Mouse (Mus musculus): ENCODE results near the gene Limch1. TPM values are rescaled to one million over a fixed set of nuclear protein-coding genes. Genes with fewer than 3 reads are reported as not detected.

Gene Limch1
- total and polyA plus RNA-seq, 2 experiments: 0.13 to 0.55 TPM

DNA sequence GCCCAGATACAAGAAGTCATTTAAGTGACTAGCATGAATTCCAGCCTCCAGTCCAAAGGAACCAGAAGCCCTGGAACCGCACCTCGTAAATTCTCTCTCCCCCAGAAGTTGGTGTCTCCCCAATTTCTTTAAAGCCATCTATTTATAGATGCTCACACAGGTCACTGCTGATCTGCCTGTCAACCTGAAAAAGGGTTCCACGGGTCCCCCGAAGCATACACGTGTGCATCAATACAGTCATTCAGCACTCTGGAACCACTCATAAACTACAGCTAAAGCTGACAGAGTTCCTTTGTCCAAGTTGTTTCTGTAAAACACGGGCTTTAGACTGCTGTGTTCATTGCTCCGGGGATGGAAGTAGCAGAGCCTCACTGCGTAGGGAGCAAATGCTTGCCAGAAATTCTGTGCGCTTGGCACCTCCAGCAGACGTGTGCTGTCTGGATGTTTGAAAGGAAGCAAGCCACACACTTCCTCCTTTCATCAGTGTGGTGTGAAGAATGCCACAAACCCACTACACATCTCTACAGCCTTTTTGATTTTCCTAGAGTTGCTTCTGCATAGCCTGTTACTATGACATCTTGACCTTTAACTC lies 278.9 kb downstream of the Limch1 start:
- H3K9ac ChIP-seq (ENCODE audit: low read depth, low read length): no peak overlapping the region
- H3K79me2 ChIP-seq (ENCODE audit: control insufficient read depth, insufficient read depth, low read length): no peaks in the 10 kb centered on the region
- WGBS: 46% methylated on average over 10 of the region's 10 CpGs
- H3K36me3 ChIP-seq (ENCODE audit: control insufficient read depth, insufficient read depth, low read length): no peaks in the 10 kb centered on the region
- DNase-seq (ENCODE audit: extremely low read depth, low read depth, low spot score): no peak
- H3K4me1 ChIP-seq (ENCODE audit: control insufficient read depth, insufficient read depth, low read length): peaks cover 8% of the 10 kb centered on the region; the same call in 1 of the 2 replicates
- no peak overlapping the region for H3K4me3 ChIP-seq (ENCODE audit: insufficient read depth, low read depth, low read length)
- no peak overlapping the region for H3K27ac ChIP-seq (replicated peaks; ENCODE audit: insufficient read depth, low read depth, low read length)
- no peak for TF ChIP-seq CTCF (IDR thresholded peaks at IDR 0.05; ENCODE audit: low read depth, low read length)
- TF ChIP-seq POLR2A (IDR thresholded peaks at IDR 0.05; ENCODE audit: extremely low read depth, insufficient read depth, low read length): no peak
- no peaks in the 10 kb centered on the region for H3K27me3 ChIP-seq (ENCODE audit: control insufficient read depth, insufficient read depth, low read length)

DNA sequence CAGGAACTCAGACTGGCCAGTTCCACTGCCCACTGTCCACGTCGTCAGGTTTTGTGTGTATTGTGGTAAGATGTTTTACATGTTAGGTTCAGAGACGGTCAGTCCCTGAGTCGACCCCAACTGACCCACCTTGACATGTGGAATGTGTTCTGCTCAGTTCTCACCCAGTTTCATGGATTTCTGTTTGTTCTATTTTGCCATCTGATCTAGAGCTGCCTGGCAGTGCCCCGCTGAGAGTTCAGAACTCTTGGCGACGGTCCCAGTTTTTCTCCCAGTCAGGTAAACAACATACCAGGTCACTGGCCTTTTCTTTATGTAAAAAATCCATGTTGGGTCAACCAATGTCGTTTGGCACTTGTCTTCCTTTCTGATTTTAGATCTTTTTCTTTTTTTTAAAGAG lies 279.5 kb downstream of the Limch1 start:
- WGBS: 22% methylated on average over 8 of the region's 8 CpGs
- no peak overlapping the region for H3K9ac ChIP-seq (ENCODE audit: low read depth, low read length)
- H3K36me3 ChIP-seq (ENCODE audit: control insufficient read depth, insufficient read depth, low read length): no peaks in the 10 kb centered on the region
- H3K79me2 ChIP-seq (ENCODE audit: control insufficient read depth, insufficient read depth, low read length): no peaks in the 10 kb centered on the region
- H3K27ac ChIP-seq (replicated peaks; ENCODE audit: insufficient read depth, low read depth, low read length): no peak overlapping the region
- DNase-seq (ENCODE audit: extremely low read depth, low read depth, low spot score): peak; percentile 89
- no peak for TF ChIP-seq POLR2A (IDR thresholded peaks at IDR 0.05; ENCODE audit: extremely low read depth, insufficient read depth, low read length)
- no peak for TF ChIP-seq CTCF (IDR thresholded peaks at IDR 0.05; ENCODE audit: low read depth, low read length)
- no peak overlapping the region for H3K4me3 ChIP-seq (ENCODE audit: insufficient read depth, low read depth, low read length)
- 0 out of 2 replicates have a peak, but pooled peaks cover 3% of the 10 kb centered on the region for H3K27me3 ChIP-seq (ENCODE audit: control insufficient read depth, insufficient read depth, low read length)
- peaks cover 8% of the 10 kb centered on the region; the same call in 1 of the 2 replicates for H3K4me1 ChIP-seq (ENCODE audit: control insufficient read depth, insufficient read depth, low read length)

DNA sequence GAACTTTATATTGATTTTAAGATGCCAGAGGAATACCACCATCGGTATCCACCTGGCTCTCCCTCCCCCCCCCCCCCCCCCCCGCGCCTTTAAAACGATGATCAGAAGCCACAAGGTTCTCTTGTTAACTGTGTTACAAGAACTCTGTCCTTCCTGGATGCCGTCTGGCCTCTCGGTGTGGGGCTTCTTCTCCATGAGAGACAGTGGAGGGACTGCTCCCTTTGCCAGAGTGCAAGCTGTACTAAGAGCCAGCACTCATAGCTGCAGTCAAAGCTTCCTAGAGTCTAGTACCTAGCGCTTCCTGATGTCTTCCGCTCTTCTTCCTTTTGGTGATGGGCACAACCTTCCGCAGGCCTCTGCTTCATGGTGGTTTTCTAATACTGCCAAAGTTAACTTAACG lies 280.0 kb downstream of the Limch1 start:
- WGBS: 54% methylated on average over 10 of the region's 10 CpGs
- Histone ChIP-seq H3K36me3 (ENCODE audit: control insufficient read depth, insufficient read depth, low read length) (no peaks in the 10 kb centered on the region), H3K27ac (replicated peaks; ENCODE audit: insufficient read depth, low read depth, low read length) (no peak overlapping the region), H3K27me3 (ENCODE audit: control insufficient read depth, insufficient read depth, low read length) (0 out of 2 replicates have a peak, but pooled peaks cover 3% of the 10 kb centered on the region), H3K9ac (ENCODE audit: low read depth, low read length) (no peak overlapping the region), H3K79me2 (ENCODE audit: control insufficient read depth, insufficient read depth, low read length) (no peaks in the 10 kb centered on the region), H3K4me3 (ENCODE audit: insufficient read depth, low read depth, low read length) (no peak overlapping the region), H3K4me1 (ENCODE audit: control insufficient read depth, insufficient read depth, low read length) (peaks cover 8% of the 10 kb centered on the region; the same call in 1 of the 2 replicates)
- no peak for DNase-seq (ENCODE audit: extremely low read depth, low read depth, low spot score)
- no peak for TF ChIP-seq CTCF (IDR thresholded peaks at IDR 0.05; ENCODE audit: low read depth, low read length)
- no peak for TF ChIP-seq POLR2A (IDR thresholded peaks at IDR 0.05; ENCODE audit: extremely low read depth, insufficient read depth, low read length)

- DNase-seq (ENCODE audit: extremely low read depth, low read depth, low spot score): no peak
Observed at GRCm38 (mm10) chr5:67028786-67029185, 283.2 kb downstream of the Limch1 start.

DNA sequence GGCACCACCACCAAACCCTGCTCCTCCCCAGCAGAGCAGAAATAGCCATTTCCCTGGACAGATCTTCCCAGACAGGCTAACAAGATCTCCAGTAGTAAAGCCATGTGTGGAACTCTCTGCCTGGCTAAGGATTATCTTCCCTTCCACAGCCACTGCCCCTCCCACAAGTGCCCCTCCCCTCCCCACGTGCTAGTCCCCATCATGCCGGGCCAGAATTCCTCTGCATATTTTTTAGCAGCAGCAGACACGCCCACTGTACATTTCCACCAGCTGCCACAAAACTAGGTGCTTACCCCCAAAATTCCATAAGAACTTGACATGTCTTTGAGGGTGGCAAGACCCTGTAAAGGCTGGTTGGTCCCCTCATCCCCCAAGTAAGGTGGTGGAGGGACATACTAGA lies 284.3 kb downstream of the Limch1 start:
- Histone ChIP-seq H3K27me3 (ENCODE audit: control insufficient read depth, insufficient read depth, low read length) (0 out of 2 replicates have a peak, but pooled peaks cover 3% of the 10 kb centered on the region), H3K27ac (replicated peaks; ENCODE audit: insufficient read depth, low read depth, low read length) (no peak overlapping the region), H3K4me1 (ENCODE audit: control insufficient read depth, insufficient read depth, low read length) (peaks cover 3% of the 10 kb centered on the region; the same call in 1 of the 2 replicates), H3K79me2 (ENCODE audit: control insufficient read depth, insufficient read depth, low read length) (no peaks in the 10 kb centered on the region), H3K36me3 (ENCODE audit: control insufficient read depth, insufficient read depth, low read length) (no peaks in the 10 kb centered on the region), H3K9ac (ENCODE audit: low read depth, low read length) (no peak overlapping the region), H3K4me3 (ENCODE audit: insufficient read depth, low read depth, low read length) (no peak overlapping the region)
- WGBS: 64% methylated on average over 3 of the region's 3 CpGs
- DNase-seq (ENCODE audit: extremely low read depth, low read depth, low spot score): no peak
- TF ChIP-seq CTCF (IDR thresholded peaks at IDR 0.05; ENCODE audit: low read depth, low read length) (no peak), POLR2A (IDR thresholded peaks at IDR 0.05; ENCODE audit: extremely low read depth, insufficient read depth, low read length) (no peak)

More at GRCm38 (mm10) chr5:67028786-67029185, 283.2 kb downstream of the Limch1 start:
- Histone ChIP-seq H3K4me3 (ENCODE audit: insufficient read depth, low read depth, low read length) (no peak overlapping the region), H3K9ac (ENCODE audit: low read depth, low read length) (no peak overlapping the region), H3K4me1 (ENCODE audit: control insufficient read depth, insufficient read depth, low read length) (peaks cover 8% of the 10 kb centered on the region; the same call in 1 of the 2 replicates), H3K36me3 (ENCODE audit: control insufficient read depth, insufficient read depth, low read length) (no peaks in the 10 kb centered on the region), H3K27ac (replicated peaks; ENCODE audit: insufficient read depth, low read depth, low read length) (no peak overlapping the region), H3K27me3 (ENCODE audit: control insufficient read depth, insufficient read depth, low read length) (0 out of 2 replicates have a peak, but pooled peaks cover 3% of the 10 kb centered on the region), H3K79me2 (ENCODE audit: control insufficient read depth, insufficient read depth, low read length) (no peaks in the 10 kb centered on the region)
- TF ChIP-seq CTCF (IDR thresholded peaks at IDR 0.05; ENCODE audit: low read depth, low read length) (no peak), POLR2A (IDR thresholded peaks at IDR 0.05; ENCODE audit: extremely low read depth, insufficient read depth, low read length) (no peak)
- 83% methylated on average over 16 of the region's 16 CpGs for WGBS

DNA sequence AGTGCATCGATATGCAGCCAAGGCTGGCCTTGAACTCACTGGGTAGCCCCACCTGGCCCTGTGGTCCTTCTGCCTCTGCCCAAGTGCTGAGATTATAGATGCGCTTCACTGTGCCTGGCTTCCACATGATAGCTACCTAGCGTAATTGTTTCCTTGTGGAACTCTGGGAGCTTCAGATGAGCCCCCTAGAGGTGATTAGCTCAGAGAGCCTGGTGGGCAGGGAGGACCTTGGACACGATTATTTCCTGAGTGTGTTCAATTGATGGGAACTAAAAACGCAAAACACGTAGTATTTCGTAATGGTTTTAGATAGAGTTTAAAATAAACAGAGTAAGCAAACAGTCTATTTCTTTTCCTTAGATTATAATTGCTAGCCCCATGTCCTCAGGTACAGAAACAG lies 287.0 kb downstream of the Limch1 start:
- peak; percentile 16 for DNase-seq (ENCODE audit: extremely low read depth, low read depth, low spot score)
- 30% methylated on average over 7 of the region's 7 CpGs for WGBS
- Histone ChIP-seq H3K27me3 (ENCODE audit: control insufficient read depth, insufficient read depth, low read length) (0 out of 2 replicates have a peak, but pooled peaks cover 3% of the 10 kb centered on the region), H3K4me3 (ENCODE audit: insufficient read depth, low read depth, low read length) (no peak overlapping the region), H3K9ac (ENCODE audit: low read depth, low read length) (no peak overlapping the region), H3K79me2 (ENCODE audit: control insufficient read depth, insufficient read depth, low read length) (no peaks in the 10 kb centered on the region), H3K4me1 (ENCODE audit: control insufficient read depth, insufficient read depth, low read length) (no peaks in the 10 kb centered on the region; the same call in 1 of the 2 replicates), H3K36me3 (ENCODE audit: control insufficient read depth, insufficient read depth, low read length) (no peaks in the 10 kb centered on the region), H3K27ac (replicated peaks; ENCODE audit: insufficient read depth, low read depth, low read length) (no peak overlapping the region)
- TF ChIP-seq CTCF (IDR thresholded peaks at IDR 0.05; ENCODE audit: low read depth, low read length) (no peak), POLR2A (IDR thresholded peaks at IDR 0.05; ENCODE audit: extremely low read depth, insufficient read depth, low read length) (no peak)
